Mouse (Mus musculus) brain, embryonic 14.5 days (tissue): ENCODE measurements at regions not wholly inside any gene's neighbourhood (a gene's known extent, or its start where the extent isn't known, plus 50 kb on each side); places are given as distances from the start of the nearest gene placed in this dataset.
"Not testable (repeated sequence)": the region's sequence is repeated elsewhere in the genome, so short reads cannot be mapped to it uniquely, and the experiment has no call there.

Experiments
- DNase-seq: peaks from one replicate; pipeline ENCODE4 v3.0.0-alpha.2; 2011; ENCODE audit warnings: low read depth
- CTCF ChIP-seq: fragments of 200-500 bp; IDR thresholded peaks from 2 replicates; pipeline ENCODE4 v1.5.1; 2012; ENCODE audit warnings: inconsistent platforms, mild to moderate bottlenecking, moderate library complexity, borderline replicate concordance; ENCODE audit not compliant: insufficient read depth, insufficient read length; ENCODE audit errors: extremely low read depth
- POLR2A ChIP-seq: fragments of 200-500 bp; IDR thresholded peaks from 2 replicates; pipeline ENCODE4 v1.6.1; 2012; ENCODE audit warnings: mild to moderate bottlenecking, inconsistent platforms, borderline replicate concordance; ENCODE audit not compliant: poor library complexity, insufficient read depth, insufficient read length, severe bottlenecking; ENCODE audit errors: extremely low read depth

DNA sequence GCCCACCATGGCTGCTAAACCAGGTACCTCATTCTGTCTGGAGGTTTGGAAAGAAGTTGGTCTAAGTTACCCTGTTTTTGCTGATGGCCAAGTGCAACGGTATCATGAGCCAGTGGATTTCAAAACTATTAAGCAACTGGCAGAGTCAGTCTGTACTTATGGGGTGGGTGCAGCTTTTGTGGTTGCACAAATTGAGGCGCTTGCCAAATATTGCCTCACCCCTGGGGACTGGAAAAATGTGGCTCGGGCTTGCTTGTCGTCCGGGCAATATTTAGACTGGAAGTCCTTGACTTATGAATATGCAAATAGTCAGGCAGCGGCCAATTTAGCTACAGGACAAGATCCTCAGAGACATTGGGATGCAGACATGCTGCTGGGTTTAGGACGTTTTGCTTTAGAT, 110.2 kb downstream of the Olfr164 start:
- DNase-seq: peak; percentile 1

DNA sequence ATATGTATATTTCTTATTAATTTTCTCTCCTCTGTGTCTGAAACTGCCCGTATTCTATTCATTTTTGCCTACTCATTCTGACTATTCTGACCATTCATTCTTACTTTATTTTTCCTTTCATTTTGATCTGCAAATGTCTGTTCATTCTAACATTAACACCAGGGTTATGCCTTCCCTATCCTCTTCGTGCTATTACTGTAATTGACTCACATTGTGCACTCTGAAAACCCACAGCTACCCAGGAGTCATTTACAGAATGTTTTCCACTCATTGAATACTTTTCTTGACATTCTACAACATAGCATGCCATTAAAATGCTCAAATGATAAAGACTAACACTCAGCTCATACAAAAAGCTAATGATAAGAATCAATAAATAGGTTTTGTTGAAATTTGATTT, 112.9 kb downstream of the Olfr164 start:
- TF ChIP-seq CTCF (no peak), POLR2A (no peak)
- no peak for DNase-seq

More for the DNA sequence above, 110.2 kb downstream of the Olfr164 start:
- TF ChIP-seq CTCF (no peak), POLR2A (no peak)

DNA sequence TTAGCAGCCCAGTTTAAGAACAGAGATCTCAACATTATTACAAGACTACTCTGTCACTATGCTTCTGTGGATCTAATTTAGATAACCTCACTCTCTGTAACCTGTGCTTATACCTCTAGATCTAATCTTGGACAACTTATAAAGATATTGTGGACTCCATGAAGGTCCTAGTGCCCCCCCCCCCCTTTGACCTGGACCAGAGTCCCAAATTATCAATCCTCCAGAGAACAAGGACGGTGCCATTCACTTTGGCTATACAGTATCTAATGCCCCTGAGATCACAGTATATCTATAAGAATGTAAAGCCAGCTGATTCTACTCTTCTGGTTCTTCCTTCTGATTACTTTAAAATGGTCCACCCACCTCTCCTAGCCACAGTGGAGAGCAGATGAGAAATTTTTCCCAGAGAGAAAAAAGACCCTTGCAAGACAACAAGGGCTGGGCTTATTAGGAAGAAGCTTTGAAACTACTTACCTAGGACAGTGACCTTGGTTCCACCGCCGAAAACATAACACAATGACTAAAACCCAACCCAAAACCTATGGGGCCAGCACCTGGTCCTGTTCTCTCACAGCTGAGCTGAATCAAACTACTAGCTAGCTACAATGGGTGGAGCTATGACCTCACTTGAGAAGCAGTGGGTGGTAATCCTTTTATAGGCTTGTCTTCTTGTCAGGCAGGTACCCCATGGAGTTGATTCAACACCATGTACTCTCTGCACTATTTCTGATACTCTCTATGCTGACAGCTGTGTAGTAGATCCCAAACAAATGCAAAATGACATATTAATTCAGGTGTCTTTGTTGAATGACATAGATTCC, 113.9 kb downstream of the Olfr164 start:
- no peak for DNase-seq
- TF ChIP-seq POLR2A: no peak
- no peak for TF ChIP-seq CTCF

DNA sequence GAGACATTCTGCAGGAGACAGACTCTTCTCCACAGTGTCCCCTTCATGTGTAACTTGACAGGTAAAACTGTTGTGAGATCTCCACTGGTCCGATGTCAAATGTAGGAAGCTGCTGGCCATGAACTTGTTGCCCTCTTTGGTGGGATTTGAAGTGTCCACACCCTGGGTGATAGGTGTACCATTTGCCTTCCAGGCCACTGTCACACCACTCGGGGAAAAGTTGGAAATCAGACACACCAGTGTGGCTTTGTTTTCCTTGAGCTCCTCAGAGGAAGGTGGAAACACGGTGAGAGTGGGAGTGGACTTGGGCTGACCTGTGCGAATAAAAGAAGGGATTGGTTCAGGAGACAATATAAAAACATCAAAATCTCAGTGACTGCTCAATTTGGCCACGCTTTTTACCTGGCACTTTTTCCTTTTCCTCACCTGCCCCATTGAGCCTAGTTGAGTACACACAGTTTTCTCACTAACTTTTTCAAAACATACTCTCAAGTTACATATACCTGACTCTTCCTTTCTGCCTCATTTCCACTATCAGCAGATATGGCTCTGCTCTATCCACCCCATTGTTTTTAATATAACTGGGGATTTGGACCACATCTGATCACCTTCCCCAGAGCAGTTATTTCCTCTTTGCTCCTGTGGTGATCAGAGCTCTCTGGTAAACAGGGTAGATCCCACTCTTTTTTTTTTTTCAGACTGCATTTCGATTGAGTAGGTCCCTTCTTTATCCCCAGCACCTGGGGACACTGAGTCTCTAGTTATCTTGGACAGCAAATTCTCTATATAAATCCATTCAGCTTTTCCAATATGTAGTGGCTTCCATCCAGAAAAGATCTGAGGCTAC, 115.1 kb downstream of the Olfr164 start:
- no peak for DNase-seq
- TF ChIP-seq CTCF (no peak), POLR2A (no peak)

DNA sequence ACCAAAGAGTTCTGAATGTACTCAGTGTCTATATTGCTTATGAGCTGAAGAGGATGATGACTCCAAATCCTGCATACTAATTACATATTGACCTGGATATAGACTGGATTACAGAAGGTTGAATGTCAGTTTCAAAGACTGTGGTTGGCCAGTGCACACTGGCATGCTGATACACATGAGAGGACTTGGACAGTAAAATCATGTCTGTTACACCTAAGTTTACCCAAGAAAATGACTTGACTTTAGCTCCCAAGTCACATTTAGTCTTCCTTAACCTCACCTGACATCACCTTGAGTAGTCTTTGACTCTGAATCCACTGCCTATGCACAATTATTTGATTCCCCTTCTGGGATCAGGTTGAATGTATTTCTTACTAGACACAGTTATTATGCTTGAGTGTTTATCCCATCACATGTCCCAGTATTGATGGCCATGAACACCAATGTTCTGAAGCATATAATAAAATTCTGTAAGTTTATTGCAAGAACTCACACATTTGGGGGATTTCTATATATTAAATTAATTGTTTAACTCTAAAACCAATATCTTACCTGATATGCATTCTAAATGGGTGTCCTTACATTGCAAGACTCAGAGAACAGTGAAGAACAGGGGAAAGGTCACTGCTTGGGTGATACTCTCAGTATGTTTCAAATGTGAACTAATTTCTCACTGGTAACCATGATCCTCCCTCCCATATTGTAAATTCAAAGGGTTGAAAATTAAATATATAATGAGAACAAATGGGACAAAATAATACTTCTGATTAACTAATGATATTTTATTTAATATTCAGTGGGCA, 116.0 kb downstream of the Olfr164 start:
- TF ChIP-seq CTCF: no peak
- TF ChIP-seq POLR2A: no peak
- no peak for DNase-seq

DNA sequence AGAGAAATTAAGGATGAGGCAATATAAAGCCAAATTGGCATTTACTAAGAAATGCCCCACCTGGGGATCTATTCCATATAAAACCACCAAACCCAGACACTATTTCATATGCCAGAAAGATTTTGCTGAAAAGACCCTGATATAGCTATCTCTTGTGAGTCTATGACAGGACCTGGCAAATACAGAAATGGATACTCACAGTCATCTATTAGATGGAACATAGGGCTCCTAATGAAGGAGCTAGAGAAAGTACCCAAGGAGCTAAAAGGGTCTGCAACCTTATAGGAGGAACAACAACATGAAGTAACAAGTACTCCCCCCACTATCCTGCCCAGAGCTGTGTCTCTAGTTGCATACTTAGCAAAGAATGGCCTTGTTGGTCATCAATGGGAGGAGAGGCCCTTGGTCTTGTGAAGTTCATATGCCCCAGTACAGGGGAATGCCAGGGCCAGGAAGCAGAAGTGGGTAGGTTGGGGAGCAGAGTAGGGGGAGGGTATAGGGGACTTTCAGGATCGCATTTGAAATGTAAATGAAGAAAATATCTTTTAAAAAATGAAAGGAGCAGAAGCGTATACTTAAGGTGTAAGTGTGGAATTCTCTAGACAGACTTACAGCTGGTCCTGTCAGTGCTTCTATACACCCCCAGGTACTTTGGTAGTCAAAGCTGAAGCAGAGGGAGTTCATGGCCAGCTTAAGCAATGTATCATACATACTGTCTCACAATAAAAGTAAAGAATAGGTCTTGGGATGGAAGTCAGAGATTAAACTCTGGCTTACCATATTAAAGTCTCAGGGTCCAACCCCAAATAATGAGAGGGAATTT, 128.2 kb downstream of the Olfr164 start:
- no peak for DNase-seq
- TF ChIP-seq CTCF (no peak), POLR2A (no peak)

DNA sequence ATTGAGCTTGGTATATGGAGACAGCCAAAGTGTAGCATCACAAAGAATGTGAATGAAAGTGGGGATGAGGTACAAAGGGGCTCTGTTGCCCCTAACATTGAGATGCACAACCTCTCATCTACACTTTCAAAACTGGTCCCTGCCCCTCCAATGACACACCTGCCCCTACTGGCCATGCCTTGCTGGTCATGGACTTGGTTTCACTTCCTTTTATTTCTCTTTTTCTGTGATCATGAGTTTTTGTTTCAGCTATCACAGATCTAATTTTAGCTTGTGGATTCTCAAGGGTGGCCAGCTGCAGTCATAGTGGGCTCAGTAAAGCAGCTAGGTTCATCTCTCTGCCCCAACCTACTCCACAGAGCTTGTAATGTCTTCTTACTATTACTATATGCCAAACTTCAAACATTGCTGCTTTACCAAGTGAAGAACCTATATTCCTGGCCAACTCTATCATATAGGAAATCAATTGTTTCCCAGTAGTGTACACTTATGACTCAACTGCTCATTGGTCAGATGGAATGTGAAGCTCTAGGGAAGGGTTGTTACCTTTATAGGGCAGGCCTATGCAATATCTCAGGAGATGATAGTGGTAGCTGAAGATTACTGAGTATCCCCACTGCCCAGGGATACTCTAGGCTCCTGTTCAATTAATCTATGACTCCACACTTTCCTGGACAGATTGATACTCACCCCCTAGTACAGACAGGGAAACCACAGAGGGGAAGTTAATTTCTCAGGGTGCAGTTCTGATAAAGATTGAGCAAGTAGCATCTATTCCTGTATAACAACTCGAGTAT, 134.5 kb downstream of the Olfr164 start:
- TF ChIP-seq POLR2A (no peak), CTCF (no peak)
- DNase-seq: no peak

DNA sequence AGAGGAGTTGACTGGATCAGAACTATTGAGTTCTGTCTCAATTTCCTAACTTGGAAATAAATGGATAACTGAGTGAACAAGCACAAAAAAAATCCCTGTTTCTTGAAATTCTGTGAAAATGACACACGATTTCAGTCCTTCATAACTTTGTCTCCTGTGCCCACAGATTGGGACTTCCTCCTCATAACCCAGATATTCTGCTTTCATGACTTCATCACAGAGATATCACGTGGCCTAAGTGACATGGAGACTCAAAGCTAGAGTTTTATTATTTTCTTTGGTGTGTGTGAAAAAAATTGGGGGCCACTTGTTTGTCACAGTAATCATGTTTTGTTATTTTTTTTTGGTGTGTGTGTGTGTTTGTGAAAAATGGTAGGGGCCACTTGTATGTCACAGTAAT, 160.8 kb downstream of the Olfr164 start:
- TF ChIP-seq CTCF: no peak
- DNase-seq: no peak

DNA sequence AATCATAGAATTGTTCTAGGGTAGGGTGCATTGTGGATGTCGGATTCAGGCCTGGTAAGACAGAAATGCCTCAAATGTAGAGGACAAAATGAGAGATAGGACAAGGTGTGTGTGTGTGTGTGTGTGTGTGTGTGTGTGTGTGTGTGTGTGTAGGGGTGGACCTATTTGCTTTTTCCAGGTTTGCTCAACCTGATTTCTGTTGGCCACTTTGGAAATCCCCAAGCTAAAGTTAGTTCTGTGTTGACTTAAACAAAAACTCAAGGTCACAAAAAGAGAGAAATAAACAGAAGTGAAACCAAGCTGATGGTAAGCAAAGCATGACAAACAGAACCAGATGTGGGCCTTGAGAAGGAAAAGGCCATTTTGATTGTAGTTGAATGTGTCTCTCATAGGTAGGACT, 161.4 kb downstream of the Olfr164 start:
- DNase-seq: not testable (repeated sequence)

DNA sequence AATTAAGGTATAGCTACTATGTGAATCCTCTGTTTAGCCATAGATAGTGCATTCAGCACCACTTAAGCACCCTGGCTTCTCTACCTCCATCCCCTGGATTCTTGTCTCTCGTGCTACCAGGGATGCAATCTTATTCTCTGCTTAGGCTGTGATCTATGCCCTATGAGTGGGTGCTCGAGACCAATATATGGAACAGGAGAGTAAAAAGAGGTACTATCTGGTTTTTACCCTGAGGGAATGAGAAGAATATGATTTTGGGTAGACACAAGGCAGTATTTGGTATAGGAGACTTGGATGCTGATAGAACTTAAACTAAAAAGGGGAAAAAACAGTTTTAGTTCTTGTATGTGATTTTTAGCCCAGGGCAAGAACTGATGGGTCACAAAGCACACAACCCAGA, 162.8 kb downstream of the Olfr164 start:
- DNase-seq: no peak
- TF ChIP-seq POLR2A (no peak), CTCF (no peak)
